Mouse (Mus musculus) spleen, adult 2 months (tissue): ENCODE results near the gene Agpat4.

Source experiments
- CTCF ChIP-seq: fragments of 200-500 bp; IDR thresholded peaks from 2 replicates; pipeline ENCODE4 v1.5.1; 2011; ENCODE audit warnings: mild to moderate bottlenecking, inconsistent platforms; ENCODE audit not compliant: insufficient read depth, insufficient read length, insufficient replicate concordance; ENCODE audit errors: extremely low read depth
- POLR2A ChIP-seq: fragments of 200-500 bp; IDR thresholded peaks from 2 replicates; pipeline ENCODE4 v1.6.1; 2011; ENCODE audit warnings: low read depth, low read length, inconsistent platforms

DNA sequence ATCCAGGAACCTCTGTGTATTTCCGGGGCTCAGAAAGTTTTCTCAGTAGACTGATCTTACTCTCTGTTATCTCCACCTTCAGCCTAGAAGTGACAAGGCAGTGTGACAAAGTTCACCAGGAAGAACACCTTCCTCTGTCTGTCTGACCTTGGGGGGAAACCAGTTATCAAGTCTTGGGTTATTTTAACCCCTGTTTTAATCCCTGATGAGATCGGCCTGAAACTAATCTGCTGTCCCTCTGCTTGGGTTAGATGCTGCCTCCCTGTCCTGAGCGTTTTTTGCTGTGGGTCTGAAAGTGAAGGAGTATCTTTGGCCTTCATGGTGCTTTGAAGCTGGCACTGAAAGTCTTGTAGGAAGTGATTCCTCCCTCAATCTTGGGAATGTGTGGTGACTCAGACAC is 4.7 kb downstream of the Agpat4 start:
- TF ChIP-seq CTCF: no peak
- TF ChIP-seq POLR2A: no peak
